18 mouse cellular contexts compared by ENCODE assay signal in the genomic region with DNA sequence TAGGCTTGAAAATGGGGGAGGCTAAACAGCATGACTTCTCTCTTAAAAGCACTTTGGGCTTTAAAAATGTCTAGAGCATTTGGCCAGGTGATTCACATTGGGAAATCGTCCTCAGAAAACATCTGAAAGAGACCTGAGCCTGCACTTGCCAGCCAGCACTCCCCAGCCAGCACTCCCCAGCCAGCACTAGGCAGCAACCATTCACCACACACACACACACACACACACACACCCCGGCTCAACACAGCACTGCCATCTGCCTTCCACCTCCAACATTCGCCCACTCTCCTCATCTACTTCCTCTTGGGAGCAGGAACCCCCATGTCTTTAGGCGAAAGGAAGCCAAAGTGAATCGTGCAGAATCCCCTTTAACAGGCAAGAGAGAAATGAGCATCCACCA.
DNase-seq lines count a peak whose midpoint lies in the region; TF ChIP-seq lines count a peak whose summit lies in the region.
"Had no signal": no experiment of that assay in that cellular context is flagged by ENCODE, and none has a peak within 500 bp of the region (broad histone marks: within the 10 kb centered on the region; RNA-seq: fewer than 3 reads in every experiment).

No protein-coding gene starts in this region.

- no peaks in the 10 kb centered on the region for H3K4me1 ChIP-seq in heart, adult 2 months (ENCODE audit: control insufficient read depth, insufficient read depth, low read length)
- H3K4me1 ChIP-seq: heart, embryonic 13.5 days; midbrain, embryonic 13.5 days had no signal

- no peak overlapping the region for H3K27ac ChIP-seq in heart, adult 2 months
- H3K27ac ChIP-seq: heart, embryonic 13.5 days; hindbrain, embryonic 13.5 days; midbrain, embryonic 13.5 days had no signal

- no peaks in the 10 kb centered on the region for H3K27me3 ChIP-seq in heart, adult 2 months (ENCODE audit: control insufficient read depth, insufficient read depth, low read length)
- H3K27me3 ChIP-seq: heart, embryonic 13.5 days; hindbrain, embryonic 13.5 days; midbrain, embryonic 13.5 days had no signal

- H3K9ac ChIP-seq in heart, adult 2 months (ENCODE audit: low read depth, low read length) = no peak overlapping the region
- H3K9ac ChIP-seq: heart, embryonic 13.5 days; hindbrain, embryonic 13.5 days; liver, postnatal 0 days; midbrain, embryonic 13.5 days had no signal

- no peak for TF ChIP-seq EP300 in heart, adult 2 months (IDR thresholded peaks at IDR 0.05; ENCODE audit: insufficient read depth, low read depth, low read length)

- WGBS in heart, adult 2 months = 72% methylated on average over 5 of the region's 5 CpGs

- DNase-seq in left cerebral cortex, adult 18-20 months (ENCODE audit: low spot score in 2 of 2) = peak; percentile 59 to 70
- no peak for DNase-seq in left cerebral cortex, adult 11 months (ENCODE audit: low spot score)
- DNase-seq in layer of hippocampus, adult 18-20 months (ENCODE audit: low spot score in 2 of 2) = peak; percentile 57 to 84
- peak; percentile 29 to 33 for DNase-seq in left cerebral cortex, postnatal 10 days (ENCODE audit: extremely low spot score in 1 of 2, low spot score in 2 of 2)
- peak; percentile 62 for DNase-seq in right cerebral cortex, postnatal 25 days
- no peak for DNase-seq in adrenal gland, adult (ENCODE audit: inconsistent age in 2 of 2, low spot score in 1 of 2)
- DNase-seq in heart, adult 2 months = no peak
- no peak for DNase-seq in kidney, postnatal 4 days
- DNase-seq: B cell, adult 2 months; cerebellum, adult 9-10 months; embryo, embryonic 11 days; kidney, postnatal 14 days; liver, postnatal 0 days; lung, postnatal 36 days had no signal

- H3K4me3 ChIP-seq in heart, adult 2 months = no peak overlapping the region
- H3K4me3 ChIP-seq: heart, embryonic 13.5 days; hindbrain, embryonic 13.5 days; midbrain, embryonic 13.5 days; myocyte had no signal

- intact Hi-C loops in left cerebral cortex, postnatal 10 days (cut with DNase I) = no loop called here
- intact Hi-C loops in heart, adult 2 months (cut with DNase I) = no loop called here

- no peak for TF ChIP-seq CTCF in heart, adult 2 months (IDR thresholded peaks at IDR 0.05)

- no peaks in the 10 kb centered on the region for H3K36me3 ChIP-seq in heart, adult 2 months (ENCODE audit: control insufficient read depth, insufficient read depth, low read length)
- H3K36me3 ChIP-seq: heart, embryonic 13.5 days; hindbrain, embryonic 13.5 days; midbrain, embryonic 13.5 days had no signal

- no peak for TF ChIP-seq POLR2A in heart, adult 2 months (IDR thresholded peaks at IDR 0.05; ENCODE audit: insufficient read depth, low read depth, low read length)

- no peaks in the 10 kb centered on the region for H3K79me2 ChIP-seq in heart, adult 2 months (replicated peaks; ENCODE audit: control insufficient read depth, insufficient read depth, low read length)

Comparison
In these comparisons a context has a peak if more than half of its experiments do, and no peak if none do; other contexts are left out.
1. DNase-seq: peak in left cerebral cortex, adult 18-20 months (2 of 2), layer of hippocampus, adult 18-20 months (2 of 2), left cerebral cortex, postnatal 10 days (2 of 2) and right cerebral cortex, postnatal 25 days (single experiment); none in left cerebral cortex, adult 11 months (single experiment), adrenal gland, adult (0 of 2), heart, adult 2 months (0 of 2) and kidney, postnatal 4 days (0 of 2).